Mouse (Mus musculus) heart, postnatal 0 days (tissue): ENCODE results near the gene Abo.

Experiments used
- CTCF ChIP-seq: IDR thresholded peaks from 2 replicates; pipeline ENCODE4 v1.5.1; 2016; ENCODE audit warnings: antibody characterized with exemption, control low read depth, low read depth
- EP300 ChIP-seq: IDR thresholded peaks from 2 replicates; pipeline ENCODE4 v1.6.1; 2016; ENCODE audit warnings: antibody characterized with exemption, low read depth

DNA sequence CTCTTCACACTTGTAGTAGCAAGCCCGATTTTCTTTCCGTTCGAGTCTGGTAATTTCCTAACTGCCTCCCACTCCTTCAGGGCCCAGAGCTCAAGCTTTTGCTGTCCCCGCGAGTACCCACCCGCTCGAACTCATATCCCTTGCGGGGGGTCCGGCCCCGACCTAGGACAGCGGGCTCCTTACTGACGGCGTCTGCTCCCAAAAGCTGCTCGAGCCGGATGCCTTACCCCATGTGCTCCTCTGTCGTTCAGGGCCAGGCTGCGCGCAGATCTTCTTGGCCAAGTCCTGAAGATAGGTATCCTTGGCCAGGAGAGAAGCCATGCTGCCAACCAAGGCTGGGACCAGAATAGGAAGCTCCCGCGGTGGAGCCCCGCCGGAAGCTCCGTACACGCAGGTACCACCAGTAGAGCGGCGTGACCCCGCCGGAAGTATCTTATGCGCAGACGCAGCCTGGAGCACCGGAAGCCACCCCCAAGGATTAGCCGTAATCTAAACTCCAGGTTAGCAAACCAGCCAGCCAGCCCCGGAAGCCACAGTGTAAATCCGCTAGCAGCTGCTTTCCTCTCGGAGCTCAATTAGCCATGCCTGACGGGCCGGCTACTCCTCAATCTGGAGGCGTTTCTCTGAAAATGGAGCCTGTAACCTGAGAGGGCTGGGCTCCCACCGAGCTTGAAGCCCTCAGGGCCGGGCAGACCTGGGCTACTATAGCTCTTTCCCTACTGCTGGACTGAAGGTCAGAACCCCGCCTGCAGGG, 37.9 kb upstream of the Abo start, which contains the start of gene Surf6:
- TF ChIP-seq CTCF (no peak), EP300 (peak; percentile 24; the same call in 1 of the 2 replicates)
